Mouse (Mus musculus): Measurements from ENCODE around the gene Elovl7. TPM values are rescaled to one million over a fixed set of nuclear protein-coding genes. Genes with fewer than 3 reads are reported as not detected.

The Elovl7 gene
- polyA plus RNA-seq, 1 experiment = 13.8 TPM

- Histone ChIP-seq H3K4me3 (ENCODE audit: low read depth, low read length) (peak within 1 kb of the TSS; percentile 94), H3K9me3 (replicated peaks; ENCODE audit: control insufficient read depth, insufficient read depth, low read length, poor library complexity, severe bottlenecking) (no peaks in the 10 kb centered on the region), H3K9ac (ENCODE audit: low read depth, poor library complexity, severe bottlenecking) (peak within 1 kb of the TSS; percentile 75), H3K4me1 (ENCODE audit: control insufficient read depth, insufficient read depth, low read length) (no peaks in the 10 kb centered on the region), H3K27me3 (ENCODE audit: control insufficient read depth, insufficient read depth, low read length, poor library complexity, severe bottlenecking) (no peaks in the 10 kb centered on the region), H3K36me3 (ENCODE audit: control insufficient read depth, insufficient read depth, low read length, poor library complexity, severe bottlenecking) (no peaks in the 10 kb centered on the region), H3K27ac (ENCODE audit: insufficient read depth, low read length) (no peak within 1 kb of the TSS)
- TF ChIP-seq EP300 (IDR thresholded peaks at IDR 0.05; ENCODE audit: insufficient read depth, low read depth, low read length) (no peak), CTCF (IDR thresholded peaks at IDR 0.05; ENCODE audit: low read depth, low read length) (no peak), POLR2A (IDR thresholded peaks at IDR 0.05; ENCODE audit: insufficient read depth, low read length) (no peak)
Measured at GRCm38 (mm10) chr13:108315702-108316486, 101.7 kb downstream of the Elovl7 start, which contains the start of gene Depdc1b. Gene Depdc1b, plus strand, starts transcription at chr13:108316332.

GRCm38 (mm10) chr13:108316487-108316903 is 102.3 kb downstream of the Elovl7 start:
- no peak overlapping the region for H3K27ac ChIP-seq (ENCODE audit: insufficient read depth, low read length)
- H3K4me3 ChIP-seq (ENCODE audit: low read depth, low read length) = peak overlapping the region; percentile 94
- H3K9me3 ChIP-seq (replicated peaks; ENCODE audit: control insufficient read depth, insufficient read depth, low read length, poor library complexity, severe bottlenecking) = no peaks in the 10 kb centered on the region

GRCm38 (mm10) chr13:108317414-108317813 is 103.2 kb downstream of the Elovl7 start:
- no peak for TF ChIP-seq CTCF (IDR thresholded peaks at IDR 0.05; ENCODE audit: low read depth, low read length)
- H3K27me3 ChIP-seq (ENCODE audit: control insufficient read depth, insufficient read depth, low read length, poor library complexity, severe bottlenecking) = no peaks in the 10 kb centered on the region
- H3K9ac ChIP-seq (ENCODE audit: low read depth, poor library complexity, severe bottlenecking) = no peak overlapping the region
- no peak overlapping the region for H3K27ac ChIP-seq (ENCODE audit: insufficient read depth, low read length)
- no peaks in the 10 kb centered on the region for H3K4me1 ChIP-seq (ENCODE audit: control insufficient read depth, insufficient read depth, low read length)
- H3K9me3 ChIP-seq (replicated peaks; ENCODE audit: control insufficient read depth, insufficient read depth, low read length, poor library complexity, severe bottlenecking) = no peaks in the 10 kb centered on the region
- H3K4me3 ChIP-seq (ENCODE audit: low read depth, low read length) = no peak overlapping the region
- H3K36me3 ChIP-seq (ENCODE audit: control insufficient read depth, insufficient read depth, low read length, poor library complexity, severe bottlenecking) = no peaks in the 10 kb centered on the region

More at GRCm38 (mm10) chr13:108316487-108316903, 102.3 kb downstream of the Elovl7 start:
- H3K27me3 ChIP-seq (ENCODE audit: control insufficient read depth, insufficient read depth, low read length, poor library complexity, severe bottlenecking) = no peaks in the 10 kb centered on the region
- no peaks in the 10 kb centered on the region for H3K36me3 ChIP-seq (ENCODE audit: control insufficient read depth, insufficient read depth, low read length, poor library complexity, severe bottlenecking)
- peak overlapping the region; percentile 75 for H3K9ac ChIP-seq (ENCODE audit: low read depth, poor library complexity, severe bottlenecking)
- TF ChIP-seq EP300 (IDR thresholded peaks at IDR 0.05; ENCODE audit: insufficient read depth, low read depth, low read length) (no peak), POLR2A (IDR thresholded peaks at IDR 0.05; ENCODE audit: insufficient read depth, low read length) (no peak), CTCF (IDR thresholded peaks at IDR 0.05; ENCODE audit: low read depth, low read length) (no peak)
- H3K4me1 ChIP-seq (ENCODE audit: control insufficient read depth, insufficient read depth, low read length) = no peaks in the 10 kb centered on the region

GRCm38 (mm10) chr13:108319028-108319427 is 104.8 kb downstream of the Elovl7 start:
- H3K36me3 ChIP-seq (ENCODE audit: control insufficient read depth, insufficient read depth, low read length, poor library complexity, severe bottlenecking) = peaks cover 2% of the 10 kb centered on the region; the same call in 1 of the 2 replicates
- no peaks in the 10 kb centered on the region for H3K4me1 ChIP-seq (ENCODE audit: control insufficient read depth, insufficient read depth, low read length)
- TF ChIP-seq POLR2A (IDR thresholded peaks at IDR 0.05; ENCODE audit: insufficient read depth, low read length) = no peak
- TF ChIP-seq EP300 (IDR thresholded peaks at IDR 0.05; ENCODE audit: insufficient read depth, low read depth, low read length) = no peak
- no peak for TF ChIP-seq CTCF (IDR thresholded peaks at IDR 0.05; ENCODE audit: low read depth, low read length)
- H3K27ac ChIP-seq (ENCODE audit: insufficient read depth, low read length) = no peak overlapping the region
- H3K9me3 ChIP-seq (replicated peaks; ENCODE audit: control insufficient read depth, insufficient read depth, low read length, poor library complexity, severe bottlenecking) = no peaks in the 10 kb centered on the region
- H3K9ac ChIP-seq (ENCODE audit: low read depth, poor library complexity, severe bottlenecking) = no peak overlapping the region
- no peak overlapping the region for H3K4me3 ChIP-seq (ENCODE audit: low read depth, low read length)
- no peaks in the 10 kb centered on the region for H3K27me3 ChIP-seq (ENCODE audit: control insufficient read depth, insufficient read depth, low read length, poor library complexity, severe bottlenecking)

GRCm38 (mm10) chr13:108320216-108320615 is 106.0 kb downstream of the Elovl7 start:
- H3K4me3 ChIP-seq (ENCODE audit: low read depth, low read length) = no peak overlapping the region
- H3K27me3 ChIP-seq (ENCODE audit: control insufficient read depth, insufficient read depth, low read length, poor library complexity, severe bottlenecking) = no peaks in the 10 kb centered on the region
- TF ChIP-seq POLR2A (IDR thresholded peaks at IDR 0.05; ENCODE audit: insufficient read depth, low read length) (no peak), EP300 (IDR thresholded peaks at IDR 0.05; ENCODE audit: insufficient read depth, low read depth, low read length) (no peak), CTCF (IDR thresholded peaks at IDR 0.05; ENCODE audit: low read depth, low read length) (no peak)
- H3K27ac ChIP-seq (ENCODE audit: insufficient read depth, low read length) = no peak overlapping the region
- H3K4me1 ChIP-seq (ENCODE audit: control insufficient read depth, insufficient read depth, low read length) = no peaks in the 10 kb centered on the region
- no peaks in the 10 kb centered on the region for H3K9me3 ChIP-seq (replicated peaks; ENCODE audit: control insufficient read depth, insufficient read depth, low read length, poor library complexity, severe bottlenecking)
- H3K36me3 ChIP-seq (ENCODE audit: control insufficient read depth, insufficient read depth, low read length, poor library complexity, severe bottlenecking) = peaks cover 4% of the 10 kb centered on the region; the same call in 1 of the 2 replicates
- H3K9ac ChIP-seq (ENCODE audit: low read depth, poor library complexity, severe bottlenecking) = no peak overlapping the region

- Histone ChIP-seq H3K4me1 (ENCODE audit: control insufficient read depth, insufficient read depth, low read length) (no peaks in the 10 kb centered on the region), H3K27ac (ENCODE audit: insufficient read depth, low read length) (no peak overlapping the region), H3K36me3 (ENCODE audit: control insufficient read depth, insufficient read depth, low read length, poor library complexity, severe bottlenecking) (peaks cover 4% of the 10 kb centered on the region; the same call in 1 of the 2 replicates), H3K9me3 (replicated peaks; ENCODE audit: control insufficient read depth, insufficient read depth, low read length, poor library complexity, severe bottlenecking) (no peaks in the 10 kb centered on the region), H3K27me3 (ENCODE audit: control insufficient read depth, insufficient read depth, low read length, poor library complexity, severe bottlenecking) (no peaks in the 10 kb centered on the region), H3K4me3 (ENCODE audit: low read depth, low read length) (no peak overlapping the region), H3K9ac (ENCODE audit: low read depth, poor library complexity, severe bottlenecking) (no peak overlapping the region)
- TF ChIP-seq CTCF (IDR thresholded peaks at IDR 0.05; ENCODE audit: low read depth, low read length) (no peak), POLR2A (IDR thresholded peaks at IDR 0.05; ENCODE audit: insufficient read depth, low read length) (no peak), EP300 (IDR thresholded peaks at IDR 0.05; ENCODE audit: insufficient read depth, low read depth, low read length) (no peak)
Measured at GRCm38 (mm10) chr13:108322466-108322865, 108.3 kb downstream of the Elovl7 start.
